Mouse (Mus musculus) forebrain, embryonic 14.5 days (tissue): Measurements from ENCODE around the gene Gm10837. TPM values are rescaled to one million over a fixed set of nuclear protein-coding genes. Genes with fewer than 3 reads are reported as not detected.
"Not testable (repeated sequence)": the region's sequence is repeated elsewhere in the genome, so short reads cannot be mapped to it uniquely, and the experiment has no call there.

Experiments used
- ATAC-seq: fragments of 200-750 bp; cut with Nextera tagmentation; 2 replicates; pipeline ENCODE4 v1.8.0; 2017; ENCODE audit warnings: mild to moderate bottlenecking, moderate library complexity
- DNase-seq: peaks from one replicate; pipeline ENCODE4 v3.0.0-alpha.2; 2015; ENCODE audit warnings: low spot score
- H3K27ac ChIP-seq: fragments of 300-500 bp; sonication (generic); 2 replicates; pipeline ENCODE4 v1.5.1; 2014; ENCODE audit warnings: low read depth, mild to moderate bottlenecking, control low read depth, low read length, moderate library complexity
- H3K27me3 ChIP-seq: fragments of 300-500 bp; sonication (generic); replicated peaks from 2 replicates; pipeline ENCODE4 v1.6.1; 2014; ENCODE audit warnings: low read length, control low read depth, mixed read lengths; ENCODE audit not compliant: control insufficient read depth, insufficient read depth
- H3K36me3 ChIP-seq: fragments of 300-500 bp; sonication (generic); 2 replicates; pipeline ENCODE4 v1.6.1; 2014; ENCODE audit warnings: low read length, control low read depth; ENCODE audit not compliant: control insufficient read depth, insufficient read depth
- H3K4me1 ChIP-seq: fragments of 300-500 bp; sonication (generic); 2 replicates; pipeline ENCODE4 v1.6.1; 2014; ENCODE audit warnings: antibody characterized with exemption, low read length, control low read depth; ENCODE audit not compliant: control insufficient read depth, insufficient read depth
- H3K4me2 ChIP-seq: fragments of 300-500 bp; sonication (generic); 2 replicates; pipeline ENCODE4 v1.6.1; 2014; ENCODE audit warnings: mild to moderate bottlenecking, control low read depth, low read length
- H3K4me3 ChIP-seq: fragments of 300-500 bp; sonication (generic); 2 replicates; pipeline ENCODE4 v1.5.1; 2014; ENCODE audit warnings: low read depth, low read length, control low read depth
- H3K9ac ChIP-seq: fragments of 300-500 bp; sonication (generic); 2 replicates; pipeline ENCODE4 v1.6.1; 2014; ENCODE audit warnings: mild to moderate bottlenecking, low read length, control low read depth, moderate library complexity
- H3K9me3 ChIP-seq: fragments of 300-500 bp; sonication (generic); replicated peaks from 2 replicates; pipeline ENCODE4 v1.6.1; 2016; ENCODE audit warnings: low read length, control low read depth, mixed read lengths; ENCODE audit not compliant: control insufficient read depth
- WGBS: fragments of 180-500 bp; shearing (Covaris S2); extraction: QIAGEN DNeasy Blood & Tissue Kit; methylation state at CpG from one replicate; pipeline ENCODE4 v1.1.7; 2014; 5-methylcytosine and 5-hydroxymethylcytosine counted together
- polyA plus RNA-seq: library from polyadenylated mRNA; unstranded; fragments of >200 nt; fragmentation: Nextera tagmentation; extraction: Ambion mirVana; gene quantifications from 2 replicates; pipeline ENCODE4 v1.2.1, GENCODE M21; 2014

The Gm10837 gene
- polyA plus RNA-seq, 1 experiment from 2014 or later = 0.55 TPM

- peak overlapping the region; percentile 62 for H3K4me3 ChIP-seq
- peak overlapping the region; percentile 77 for H3K4me2 ChIP-seq
- DNase-seq (peak; percentile 14), ATAC-seq (no peak)
- H3K36me3 ChIP-seq = no peaks in the 10 kb centered on the region
- peaks cover 4% of the 10 kb centered on the region; the same call in 1 of the 2 replicates for H3K4me1 ChIP-seq
- peak overlapping the region; percentile 97 for H3K27ac ChIP-seq
- peak overlapping the region; percentile 91 for H3K9ac ChIP-seq
- H3K27me3 ChIP-seq = peaks cover 37% of the 10 kb centered on the region
- no peaks in the 10 kb centered on the region for H3K9me3 ChIP-seq
- 8% methylated on average over 17 of the region's 17 CpGs for WGBS
Measured at GRCm38 (mm10) chr14:122462689-122463079, 27.7 kb upstream of the Gm10837 start.

GRCm38 (mm10) chr14:122463080-122463691, 27.2 kb upstream of the Gm10837 start:
- H3K4me3 ChIP-seq = peak overlapping the region; percentile 62
- H3K36me3 ChIP-seq = no peaks in the 10 kb centered on the region
- peak overlapping the region; percentile 97 for H3K27ac ChIP-seq
- H3K9me3 ChIP-seq = no peaks in the 10 kb centered on the region
- peak overlapping the region; percentile 91 for H3K9ac ChIP-seq
- DNase-seq (peak; percentile 31), ATAC-seq (no peak)
- H3K4me1 ChIP-seq = peaks cover 4% of the 10 kb centered on the region; the same call in 1 of the 2 replicates
- H3K4me2 ChIP-seq = peak overlapping the region; percentile 77
- under 1% methylated on average over 40 of the region's 40 CpGs for WGBS
- peaks cover 37% of the 10 kb centered on the region for H3K27me3 ChIP-seq

- H3K4me3 ChIP-seq = peak overlapping the region; percentile 62
- peak overlapping the region; percentile 91 for H3K9ac ChIP-seq
- ATAC-seq (peak; percentile 27), DNase-seq (peak; percentile 57)
- H3K27ac ChIP-seq = peak overlapping the region; percentile 97
- under 1% methylated on average over 49 of the region's 58 CpGs for WGBS
- H3K4me2 ChIP-seq = peak overlapping the region; percentile 77
- H3K4me1 ChIP-seq, H3K9me3 ChIP-seq, H3K36me3 ChIP-seq: not testable (repeated sequence)
- H3K27me3 ChIP-seq = peaks cover 37% of the 10 kb centered on the region
Measured at GRCm38 (mm10) chr14:122463734-122464341, 26.5 kb upstream of the Gm10837 start.

DNA sequence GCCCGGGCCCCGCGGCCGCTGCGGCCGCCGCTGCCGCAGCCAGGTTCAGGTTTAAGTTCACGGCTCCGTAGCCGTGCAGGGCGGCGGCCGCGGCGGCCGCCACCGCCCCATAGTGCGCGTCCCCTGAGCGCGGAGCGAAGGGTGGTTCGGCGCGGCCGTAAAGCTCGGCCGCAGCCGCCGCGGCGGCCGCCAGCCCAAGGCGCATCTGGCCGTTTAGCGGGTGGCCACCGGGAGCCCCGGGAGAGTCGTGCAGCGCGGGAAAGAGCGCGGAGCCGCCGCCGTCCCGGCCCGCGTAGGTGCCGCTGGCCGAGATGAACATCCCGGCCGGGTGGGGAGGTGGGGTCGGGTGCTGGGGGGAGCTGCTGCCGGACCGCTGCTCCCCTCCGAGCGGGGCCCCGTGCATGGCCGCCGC, 26.0 kb upstream of the Gm10837 start:
- ATAC-seq (peak; percentile 18), DNase-seq (peak; percentile 20)
- Histone ChIP-seq H3K4me3 (peak overlapping the region; percentile 62), H3K4me1 (peaks cover 7% of the 10 kb centered on the region; the same call in 1 of the 2 replicates), H3K9me3 (no peaks in the 10 kb centered on the region), H3K36me3 (no peaks in the 10 kb centered on the region), H3K4me2 (peak overlapping the region; percentile 77), H3K27ac (peak overlapping the region; percentile 97), H3K27me3 (peaks cover 37% of the 10 kb centered on the region), H3K9ac (peak overlapping the region; percentile 91)
- 0% methylated on average over 49 of the region's 62 CpGs for WGBS

- under 1% methylated on average over 46 of the region's 62 CpGs for WGBS
- H3K9ac ChIP-seq = peak within 1 kb of the TSS; percentile 91
- no peaks in the 10 kb centered on the region for H3K36me3 ChIP-seq
- peak; percentile 79 for ATAC-seq
- peak within 1 kb of the TSS; percentile 97 for H3K27ac ChIP-seq
- DNase-seq = peak; percentile 91
- no peaks in the 10 kb centered on the region for H3K9me3 ChIP-seq
- peaks cover 37% of the 10 kb centered on the region for H3K27me3 ChIP-seq
- H3K4me2 ChIP-seq = peak within 1 kb of the TSS; percentile 77
- H3K4me1 ChIP-seq = peaks cover 7% of the 10 kb centered on the region; the same call in 1 of the 2 replicates
- H3K4me3 ChIP-seq = peak within 1 kb of the TSS; percentile 62
Measured at GRCm38 (mm10) chr14:122464763-122465741, 25.3 kb upstream of the Gm10837 start, which contains the start of gene Zic5. Gene Zic5, minus strand, starts transcription at chr14:122465677.

GRCm38 (mm10) chr14:122465931-122466490, 24.4 kb upstream of the Gm10837 start:
- 29% methylated on average over 13 of the region's 13 CpGs for WGBS
- no peaks in the 10 kb centered on the region for H3K36me3 ChIP-seq
- DNase-seq = peak; percentile 27
- H3K9me3 ChIP-seq = no peaks in the 10 kb centered on the region
- H3K27me3 ChIP-seq = peaks cover 40% of the 10 kb centered on the region
- H3K4me1 ChIP-seq = peaks cover 5% of the 10 kb centered on the region; the same call in 1 of the 2 replicates
- no peak for ATAC-seq
- peak overlapping the region; percentile 97 for H3K27ac ChIP-seq
- peak overlapping the region; percentile 55 for H3K9ac ChIP-seq
- H3K4me3 ChIP-seq = peak overlapping the region; percentile 62
- H3K4me2 ChIP-seq = peak overlapping the region; percentile 77

- H3K9ac ChIP-seq = no peak overlapping the region
- H3K9me3 ChIP-seq = no peaks in the 10 kb centered on the region
- ATAC-seq (no peak), DNase-seq (peak; percentile 11)
- H3K4me1 ChIP-seq = peaks cover 5% of the 10 kb centered on the region; the same call in 1 of the 2 replicates
- H3K27ac ChIP-seq = no peak overlapping the region
- peaks cover 40% of the 10 kb centered on the region for H3K27me3 ChIP-seq
- 56% methylated on average over 7 of the region's 7 CpGs for WGBS
- H3K4me2 ChIP-seq = peak overlapping the region; percentile 22; the same call in 1 of the 2 replicates
- H3K36me3 ChIP-seq = no peaks in the 10 kb centered on the region
- no peak overlapping the region for H3K4me3 ChIP-seq
Measured at GRCm38 (mm10) chr14:122466756-122467362, 23.5 kb upstream of the Gm10837 start.
